Mouse (Mus musculus): Measurements from ENCODE around the gene Tnnc1. TPM values are rescaled to one million over a fixed set of nuclear protein-coding genes. Genes with fewer than 3 reads are reported as not detected.

Tnnc1 gene
- polyA plus RNA-seq, 1 experiment from 2014 or later = 3,123 TPM

GRCm38 (mm10) chr14:31260932-31261331 lies 52.8 kb downstream of the Tnnc1 start:
- no peak overlapping the region for H3K4me2 ChIP-seq
- H3K27me3 ChIP-seq (ENCODE audit: control insufficient read depth, insufficient read depth, low read length) = no peaks in the 10 kb centered on the region
- no peak overlapping the region; the same call in 1 of the 2 replicates for H3K27ac ChIP-seq (ENCODE audit: low read depth, low read length)
- H3K9me3 ChIP-seq (replicated peaks; ENCODE audit: control insufficient read depth, low read length) = no peaks in the 10 kb centered on the region
- 91% methylated on average over 9 of the region's 9 CpGs for WGBS (ENCODE audit: insufficient replicate concordance)
- no peak overlapping the region for H3K4me3 ChIP-seq (ENCODE audit: low read depth, low read length)
- no peaks in the 10 kb centered on the region for H3K4me1 ChIP-seq (ENCODE audit: control insufficient read depth, insufficient read depth, low read length)
- ATAC-seq (replicated peaks; ENCODE audit: insufficient number of reproducible peaks, low FRiP score, low TSS enrichment) = no peak
- H3K9ac ChIP-seq (ENCODE audit: low read depth, low read length) = no peak overlapping the region
- peaks cover 38% of the 10 kb centered on the region for H3K36me3 ChIP-seq (ENCODE audit: control insufficient read depth, insufficient read depth, low read length)

Other genes starting within 250 kb of the Tnnc1 start
- 49.4 and 55.1 TPM in 2 replicates for gene Glt8d1, start 206.9 kb upstream of the Tnnc1 start, polyA plus RNA-seq (2014; fragmentation: Nextera tagmentation; extraction: Ambion mirVana)
- gene Spcs1, start 206.6 kb upstream of the Tnnc1 start, polyA plus RNA-seq (2014; fragmentation: Nextera tagmentation; extraction: Ambion mirVana) = 319 and 321 TPM in 2 replicates
- gene Pbrm1, start 189.2 kb upstream of the Tnnc1 start, polyA plus RNA-seq (2014; fragmentation: Nextera tagmentation; extraction: Ambion mirVana) = 80.6 and 93.6 TPM in 2 replicates
- 76.2 and 88.7 TPM in 2 replicates for gene Gnl3, start 189.2 kb upstream of the Tnnc1 start, polyA plus RNA-seq (2014; fragmentation: Nextera tagmentation; extraction: Ambion mirVana)
- gene Smim4, start 79.4 kb upstream of the Tnnc1 start, polyA plus RNA-seq (2014; fragmentation: Nextera tagmentation; extraction: Ambion mirVana) = 64.5 and 70.0 TPM in 2 replicates
- gene Nt5dc2, start 77.3 kb upstream of the Tnnc1 start, polyA plus RNA-seq (2014; fragmentation: Nextera tagmentation; extraction: Ambion mirVana) = 342 and 344 TPM in 2 replicates
- 35.9 and 40.4 TPM in 2 replicates for gene Stab1, start 39.7 kb upstream of the Tnnc1 start, polyA plus RNA-seq (2014; fragmentation: Nextera tagmentation; extraction: Ambion mirVana)
- 286 and 325 TPM in 2 replicates for gene Nisch, start 8.6 kb downstream of the Tnnc1 start, polyA plus RNA-seq (2014; fragmentation: Nextera tagmentation; extraction: Ambion mirVana)
- 0.03 and 0.08 TPM in 2 replicates for gene Sema3g, start 9.5 kb downstream of the Tnnc1 start, polyA plus RNA-seq (2014; fragmentation: Nextera tagmentation; extraction: Ambion mirVana)
- gene Phf7, start 43.0 kb downstream of the Tnnc1 start, polyA plus RNA-seq (2014; fragmentation: Nextera tagmentation; extraction: Ambion mirVana) = 7.4 and 8.7 TPM in 2 replicates
- gene Bap1, start 43.1 kb downstream of the Tnnc1 start, polyA plus RNA-seq (2014; fragmentation: Nextera tagmentation; extraction: Ambion mirVana) = 52.5 and 57.8 TPM in 2 replicates
- gene Dnah1, start 115.6 kb downstream of the Tnnc1 start, polyA plus RNA-seq (2014; fragmentation: Nextera tagmentation; extraction: Ambion mirVana) = 1.5 TPM in 2 replicates
- gene Capn7, start 128.3 kb downstream of the Tnnc1 start, polyA plus RNA-seq (2014; fragmentation: Nextera tagmentation; extraction: Ambion mirVana) = 35.4 and 42.2 TPM in 2 replicates
- 10.9 and 16.8 TPM in 2 replicates for gene Sh3bp5, start 227.8 kb downstream of the Tnnc1 start, polyA plus RNA-seq (2014; fragmentation: Nextera tagmentation; extraction: Ambion mirVana)